Mouse (Mus musculus) adrenal gland, adult 8-10 months (tissue): Measurements from ENCODE around the gene Mettl16. TPM values are rescaled to one million over a fixed set of nuclear protein-coding genes. Genes with fewer than 3 reads are reported as not detected.

Experiments
- DNase-seq: peaks from one replicate; pipeline ENCODE4 v3.0.0; 2022
- microRNA-seq, 2 experiments: library from miRNA; unstranded; fragments of <30 nt; microRNA quantifications; one replicate each; pipeline ENCODE4 v1.2.0; 2022
- total RNA-seq, 4 experiments: library from RNA; stranded (reverse); gene quantifications; 2 replicates each; pipeline ENCODE4 v1.2.4; 2022

Mettl16 gene
- total RNA-seq, 4 experiments from 2014 or later, result 31.9 to 36.6 (median 33.9) TPM

DNA sequence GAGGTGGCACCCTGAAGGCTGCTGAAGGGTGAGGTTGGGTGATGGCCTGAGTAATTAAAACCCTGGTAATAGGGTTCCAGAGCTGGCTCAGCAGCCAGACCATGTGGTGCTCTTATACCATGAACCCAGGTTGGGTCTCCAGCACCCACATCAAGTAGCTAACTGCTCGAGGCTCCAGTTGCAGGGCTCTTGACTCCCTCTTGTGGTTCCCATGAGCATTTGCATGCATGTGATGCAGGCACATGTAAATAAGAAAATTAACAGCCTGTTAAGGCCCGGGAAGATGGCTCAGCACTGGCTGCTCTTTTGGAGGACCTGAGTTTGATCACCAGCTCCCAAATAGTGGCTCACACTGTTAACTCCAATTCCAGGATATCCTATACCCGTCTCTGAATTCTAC is 75.2 kb downstream of the Mettl16 start:
- DNase-seq, result no peak

DNA sequence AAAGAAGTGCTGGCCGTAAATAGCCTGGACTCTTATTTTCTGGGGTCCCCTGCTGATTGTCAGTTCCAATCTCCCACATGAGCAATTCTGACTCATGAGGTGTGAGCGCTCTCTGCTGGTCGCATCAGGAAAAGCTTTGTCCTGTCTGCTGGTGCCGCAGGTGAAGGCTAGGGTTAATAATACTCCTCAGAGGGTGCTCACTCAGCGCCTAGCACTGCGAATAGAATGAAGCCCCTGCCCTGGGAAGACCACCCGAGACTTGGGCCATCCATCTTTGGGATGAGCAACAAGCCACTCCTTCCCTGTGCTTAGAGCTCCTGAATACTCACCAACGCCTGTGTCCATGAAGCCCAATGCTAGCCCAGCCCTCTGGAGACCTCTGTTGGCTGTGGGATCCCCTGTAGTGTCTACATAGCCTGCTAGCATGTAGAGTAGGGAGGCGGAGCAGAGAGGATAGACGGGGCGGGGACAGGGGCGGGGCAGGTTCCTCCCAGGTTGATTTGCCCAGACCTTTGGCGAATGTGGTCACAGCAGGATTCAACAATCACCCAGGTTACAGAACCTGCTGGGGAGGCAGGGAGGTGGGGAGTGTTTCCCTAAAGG is 77.4 kb downstream of the Mettl16 start:
- no peak for DNase-seq

DNA sequence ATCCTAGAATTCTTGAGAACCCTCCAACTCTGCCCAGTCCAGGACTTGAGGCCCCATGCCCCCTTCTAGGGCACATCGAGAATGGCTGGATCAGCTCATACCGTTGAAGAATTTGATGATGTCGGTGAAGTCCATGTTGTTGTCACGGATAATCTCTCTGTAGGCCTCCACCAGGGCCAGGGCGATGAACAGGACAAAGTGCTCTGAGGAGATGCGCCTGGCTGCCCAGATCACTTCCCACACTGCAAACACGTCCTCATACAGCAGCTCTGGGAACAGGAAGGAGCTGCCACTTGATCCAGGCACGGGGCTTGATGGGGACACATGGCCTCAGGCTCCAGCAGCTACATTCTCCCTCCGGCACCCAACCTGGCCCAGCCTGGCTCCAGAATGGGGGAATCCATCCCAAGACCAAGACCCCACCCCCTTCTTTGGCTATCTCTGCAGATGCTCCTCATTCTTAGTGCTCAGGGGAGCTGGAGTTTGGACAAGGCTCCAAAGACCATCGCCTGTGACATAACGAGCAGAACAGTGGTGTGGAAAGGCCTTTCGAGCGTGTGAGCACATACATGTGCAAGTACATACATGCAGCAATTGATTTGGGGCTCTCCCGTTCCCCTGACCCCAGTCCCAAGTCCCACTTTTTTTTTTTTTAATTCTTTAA is 80.5 kb downstream of the Mettl16 start:
- no peak for DNase-seq

- DNase-seq, result no peak
Measured at GRCm38 (mm10) chr11:74857756-74858155, 87.1 kb downstream of the Mettl16 start.

DNA sequence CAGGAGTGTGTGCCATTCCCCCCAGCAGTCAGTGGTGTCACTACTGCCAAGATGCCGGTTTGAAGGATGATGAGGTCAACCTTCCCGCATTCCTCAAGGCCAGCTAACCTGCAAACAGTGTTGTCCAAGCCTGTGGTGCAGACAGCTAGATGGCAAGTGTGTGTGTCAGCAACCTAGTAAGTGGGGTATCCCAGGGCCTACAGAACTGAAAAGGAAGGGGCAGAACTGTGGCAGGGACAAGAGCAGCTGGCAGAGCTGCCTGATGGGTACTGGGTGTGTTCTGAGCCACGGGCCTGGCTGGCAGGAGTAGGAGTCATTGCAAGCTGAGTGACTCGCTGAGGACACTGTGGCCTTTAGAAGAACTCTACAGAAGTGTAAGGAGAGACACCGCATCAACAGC is 91.5 kb downstream of the Mettl16 start:
- DNase-seq, result no peak

DNA sequence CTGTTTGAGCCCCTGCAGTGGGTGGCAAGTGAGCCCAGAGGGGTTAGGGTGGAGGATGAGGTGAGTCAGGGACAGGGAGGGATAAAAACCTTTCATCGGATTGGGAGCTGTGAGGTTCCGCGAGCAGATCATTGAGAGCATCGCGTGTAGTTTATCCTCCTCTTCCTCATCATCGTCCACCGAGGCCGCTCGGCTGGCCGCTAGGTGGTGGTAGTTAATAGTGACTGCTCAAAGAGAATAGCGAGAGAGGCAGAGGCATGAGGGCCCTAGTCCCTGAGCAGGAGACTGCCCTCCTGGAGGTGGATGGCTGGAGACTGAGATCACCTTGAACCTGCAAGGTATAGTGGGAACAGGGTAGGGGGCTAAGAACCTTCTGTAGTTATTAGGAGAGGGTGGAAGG is 92.8 kb downstream of the Mettl16 start:
- DNase-seq, result no peak

GRCm38 (mm10) chr11:74864421-74864820 is 93.8 kb downstream of the Mettl16 start:
- DNase-seq, result no peak

- no peak for DNase-seq
Measured at GRCm38 (mm10) chr11:74865252-74865651, 94.6 kb downstream of the Mettl16 start.

- DNase-seq, result no peak
Measured at GRCm38 (mm10) chr11:74866640-74867039, 96.0 kb downstream of the Mettl16 start.

DNA sequence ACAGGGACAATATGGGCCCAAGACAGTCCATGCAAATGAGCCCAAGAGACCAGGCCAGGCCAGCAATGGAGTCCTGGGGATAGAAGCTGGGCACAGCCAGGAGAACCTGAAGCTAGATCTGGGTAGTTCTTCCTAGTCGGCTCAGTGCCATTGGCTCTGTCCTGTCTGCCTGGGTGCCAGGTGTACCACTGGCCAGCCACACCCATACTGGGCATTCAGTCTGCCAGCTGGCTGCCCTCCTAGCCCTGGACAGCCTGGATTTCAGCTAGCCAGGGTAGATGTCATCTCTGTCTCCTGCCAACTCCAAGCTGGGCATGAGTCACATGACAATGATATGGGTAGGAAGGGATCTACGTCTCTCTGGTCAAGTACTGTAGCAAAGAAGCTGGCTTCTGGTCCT is 96.6 kb downstream of the Mettl16 start:
- DNase-seq, result peak; percentile 72

GRCm38 (mm10) chr11:74868046-74868760 is 97.6 kb downstream of the Mettl16 start:
- no peak for DNase-seq

DNA sequence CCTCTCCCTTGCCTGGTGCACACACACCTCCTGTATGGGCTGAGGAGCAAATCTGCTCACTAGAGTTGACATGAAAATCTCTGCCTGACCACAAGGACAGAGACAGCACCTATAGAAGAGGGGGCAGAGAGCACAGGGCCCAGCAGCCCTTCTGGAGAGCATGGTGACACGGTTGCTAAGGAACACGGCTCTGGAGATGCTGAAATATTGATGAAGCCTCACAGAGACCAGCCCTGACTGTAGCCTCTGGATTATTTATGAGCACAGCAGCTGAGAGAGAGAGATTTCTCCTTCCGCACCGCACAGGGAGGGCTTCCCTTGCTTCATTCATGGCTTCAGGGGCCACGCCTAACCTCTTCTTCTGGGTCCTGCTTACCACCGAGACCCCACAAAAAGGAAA is 99.0 kb downstream of the Mettl16 start:
- DNase-seq, result no peak

- no peak for DNase-seq
Measured at GRCm38 (mm10) chr11:74870544-74870943, 99.9 kb downstream of the Mettl16 start.

GRCm38 (mm10) chr11:74870991-74871622 is 100.5 kb downstream of the Mettl16 start:
- DNase-seq, result no peak

GRCm38 (mm10) chr11:74874630-74875029 is 104.0 kb downstream of the Mettl16 start:
- no peak for DNase-seq

GRCm38 (mm10) chr11:74876801-74877200 is 106.2 kb downstream of the Mettl16 start:
- no peak for DNase-seq

Small RNA genes lying within 50 kb of the gene (microRNA-seq; reads per million reads assigned to microRNA genes)
- gene Mir6926, result 0.18 to 0.34 reads per million in 2 experiments

Other genes with a start within 250 kb of the Mettl16 start
- gene Rap1gap2, start 159.9 kb upstream of the Mettl16 start, total RNA-seq, result 10 to 100 TPM in 2 of 4 experiments, 1 to 10 TPM in 2; 8.2 to 19.6 (median 12.7) TPM
- 1 to 10 TPM; 3.9 to 7.0 (median 4.5) TPM for gene Ccdc92b, start 151.2 kb upstream of the Mettl16 start, total RNA-seq
- gene Cluh, start 121.3 kb upstream of the Mettl16 start, total RNA-seq, result 100 to 1,000 TPM; 198 to 241 (median 220) TPM
- gene Pafah1b1, start 46.2 kb upstream of the Mettl16 start, total RNA-seq, result 100 to 1,000 TPM; 124 to 194 (median 185) TPM
- gene Mnt, start 60.1 kb downstream of the Mettl16 start, total RNA-seq, result 10 to 100 TPM; 24.4 to 36.0 (median 27.1) TPM
- 10 to 100 TPM; 29.2 to 30.5 (median 30.0) TPM for gene Sgsm2, start 126.2 kb downstream of the Mettl16 start, total RNA-seq
- 10 to 100 TPM; 40.9 to 45.4 (median 41.3) TPM for gene Tsr1, start 127.2 kb downstream of the Mettl16 start, total RNA-seq
- 10 to 100 TPM; 24.7 to 41.9 (median 33.3) TPM for gene Smg6, start 155.0 kb downstream of the Mettl16 start, total RNA-seq
- 10 to 100 TPM; 31.0 to 54.6 (median 51.0) TPM for gene Srr, start 155.1 kb downstream of the Mettl16 start, total RNA-seq